Mouse (Mus musculus) intestine, embryonic 14.5 days (tissue): ENCODE measurements around the gene Lrrc42. TPM values are rescaled to one million over a fixed set of nuclear protein-coding genes. Genes with fewer than 3 reads are reported as not detected.

ENCODE experiments used
- ATAC-seq: fragments of 200-750 bp; cut with Nextera tagmentation; replicated peaks from 2 replicates; pipeline ENCODE4 v1.8.0; 2017; ENCODE audit warnings: low read depth, moderate number of reproducible peaks, moderate TSS enrichment, moderate library complexity; ENCODE audit not compliant: low FRiP score, low TSS enrichment
- DNase-seq: peaks from one replicate; pipeline ENCODE4 v3.0.0-alpha.2; 2018; ENCODE audit warnings: low spot score
- H3K27ac ChIP-seq: fragments of 300-500 bp; sonication (generic); 2 replicates; pipeline ENCODE4 v1.5.1; 2014; ENCODE audit warnings: low read depth, mild to moderate bottlenecking, control low read depth
- H3K27me3 ChIP-seq: fragments of 300-500 bp; sonication (generic); replicated peaks from 2 replicates; pipeline ENCODE4 v1.6.1; 2014; ENCODE audit warnings: low read length, control low read depth; ENCODE audit not compliant: control insufficient read depth, insufficient read depth
- H3K36me3 ChIP-seq: fragments of 300-500 bp; sonication (generic); 2 replicates; pipeline ENCODE4 v1.6.1; 2014; ENCODE audit warnings: low read length, control low read depth; ENCODE audit not compliant: control insufficient read depth, insufficient read depth
- H3K4me1 ChIP-seq: fragments of 300-500 bp; sonication (generic); replicated peaks from 2 replicates; pipeline ENCODE4 v1.6.1; 2014; ENCODE audit warnings: low read length, control low read depth, mixed read lengths; ENCODE audit not compliant: control insufficient read depth, insufficient read depth
- H3K4me2 ChIP-seq: fragments of 300-500 bp; sonication (generic); 2 replicates; pipeline ENCODE4 v1.6.1; 2014; ENCODE audit warnings: low read length
- H3K4me3 ChIP-seq: fragments of 300-500 bp; sonication (generic); 2 replicates; pipeline ENCODE4 v1.5.1; 2014; ENCODE audit warnings: low read depth, low read length, control low read depth, mixed read lengths
- H3K9ac ChIP-seq: fragments of 300-500 bp; sonication (generic); 2 replicates; pipeline ENCODE4 v1.6.1; 2014; ENCODE audit warnings: mild to moderate bottlenecking, low read length
- H3K9me3 ChIP-seq: fragments of 300-500 bp; sonication (generic); 2 replicates; pipeline ENCODE4 v1.6.1; 2016; ENCODE audit warnings: low read length, control low read depth; ENCODE audit not compliant: control insufficient read depth
- WGBS: fragments of 180-500 bp; shearing (Covaris S2); extraction: QIAGEN DNeasy Blood & Tissue Kit; methylation state at CpG from one replicate; pipeline ENCODE4 v1.1.7; 2014; 5-methylcytosine and 5-hydroxymethylcytosine counted together
- polyA plus RNA-seq: library from polyadenylated mRNA; unstranded; fragments of >200 nt; fragmentation: Nextera tagmentation; extraction: Ambion mirVana; gene quantifications from 2 replicates; pipeline ENCODE4 v1.2.1, GENCODE M21; 2014

The Lrrc42 gene
- polyA plus RNA-seq, 1 experiment from 2014 or later, result 62.7 TPM

DNA sequence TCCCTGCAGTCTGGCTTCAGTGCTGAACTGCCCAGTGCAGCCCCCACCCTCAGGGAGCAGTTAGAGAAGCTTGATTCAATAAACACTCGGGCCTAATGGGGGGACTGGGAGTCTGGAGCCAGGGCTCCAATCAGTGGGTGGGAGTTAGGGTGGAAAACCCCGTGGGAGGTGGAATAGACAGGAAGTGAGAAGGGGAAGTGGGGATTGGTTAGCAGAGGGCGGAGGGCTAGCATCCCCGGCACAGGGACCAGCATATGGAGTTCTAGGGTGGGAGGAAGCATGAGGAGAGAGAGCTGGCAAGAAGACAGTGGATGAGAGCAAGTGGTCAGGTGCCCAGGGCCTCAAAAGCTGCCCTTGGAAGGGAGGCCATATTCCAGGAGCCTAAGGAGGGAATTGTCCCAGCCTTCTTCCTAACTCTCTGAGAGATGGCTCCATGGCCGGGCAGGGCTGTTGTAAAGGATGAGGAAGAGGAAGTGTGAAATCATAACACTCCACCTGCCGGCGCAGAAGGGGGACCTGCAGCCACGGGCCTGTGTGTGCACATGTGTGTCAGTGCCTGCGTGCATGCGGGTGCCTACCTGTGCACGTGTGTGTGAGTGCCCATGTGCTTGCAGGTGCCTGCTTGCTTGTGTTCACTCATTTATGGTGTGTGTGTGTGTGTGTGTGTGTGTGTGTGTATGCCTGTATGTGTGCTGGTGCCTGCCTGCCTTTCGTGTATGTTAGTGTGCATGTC is 39.9 kb downstream of the Lrrc42 start:
- no peak overlapping the region for H3K4me2 ChIP-seq
- H3K4me3 ChIP-seq, result no peak overlapping the region
- H3K27me3 ChIP-seq, result no peaks in the 10 kb centered on the region
- no peaks in the 10 kb centered on the region for H3K9me3 ChIP-seq
- 0 out of 2 replicates have a peak, but pooled peaks cover 4% of the 10 kb centered on the region for H3K36me3 ChIP-seq
- no peak for DNase-seq
- no peak overlapping the region for H3K9ac ChIP-seq
- no peak overlapping the region for H3K27ac ChIP-seq
- no peaks in the 10 kb centered on the region for H3K4me1 ChIP-seq
- 61% methylated on average over 12 of the region's 12 CpGs for WGBS
- no peak for ATAC-seq

DNA sequence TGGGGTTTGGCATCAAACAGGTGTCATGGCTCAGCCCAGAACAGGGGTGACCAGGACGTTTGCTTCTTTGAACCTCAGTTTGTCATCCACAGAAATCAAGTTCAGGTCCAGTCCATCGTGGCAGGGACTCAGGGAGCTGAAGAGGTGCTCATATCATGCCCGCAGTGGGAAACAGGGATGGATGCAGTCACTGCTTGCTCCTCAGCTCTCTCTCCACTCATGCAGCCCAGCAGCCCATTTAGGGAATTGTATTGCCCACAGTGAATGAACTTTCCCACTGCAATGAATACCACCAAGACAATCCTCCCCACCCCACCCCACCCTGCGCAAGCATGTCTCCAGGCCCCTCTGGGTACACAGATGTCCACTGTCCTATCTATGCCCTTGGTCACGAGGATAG is 41.4 kb downstream of the Lrrc42 start:
- H3K27ac ChIP-seq, result no peak overlapping the region
- H3K27me3 ChIP-seq, result no peaks in the 10 kb centered on the region
- no peak overlapping the region for H3K9ac ChIP-seq
- WGBS, result 82% methylated on average over 5 of the region's 5 CpGs
- no peaks in the 10 kb centered on the region for H3K9me3 ChIP-seq
- H3K4me2 ChIP-seq, result no peak overlapping the region
- ATAC-seq, result no peak
- H3K4me3 ChIP-seq, result no peak overlapping the region
- H3K36me3 ChIP-seq, result peaks cover 10% of the 10 kb centered on the region
- no peak for DNase-seq
- no peaks in the 10 kb centered on the region for H3K4me1 ChIP-seq

DNA sequence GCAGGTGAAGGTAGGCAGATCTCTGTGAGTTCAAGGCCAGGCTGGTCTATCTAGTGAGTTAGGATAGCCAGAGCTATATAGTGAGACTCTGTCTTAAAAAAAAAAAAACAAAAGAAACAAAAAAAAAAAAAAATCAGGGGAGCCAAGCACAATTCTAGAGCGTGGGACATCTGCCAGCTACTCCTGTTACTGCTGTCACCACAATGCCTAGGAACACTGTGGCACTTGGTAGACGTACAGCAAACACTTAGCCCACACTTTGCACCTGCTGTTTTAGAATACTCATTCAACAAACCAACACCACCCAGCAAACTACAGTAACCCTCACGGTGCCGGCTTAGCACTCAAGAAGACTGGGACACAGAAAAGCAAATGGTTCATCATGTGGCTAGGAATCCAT is 41.9 kb downstream of the Lrrc42 start:
- Histone ChIP-seq H3K27ac (no peak overlapping the region), H3K4me1 (no peaks in the 10 kb centered on the region), H3K9ac (no peak overlapping the region), H3K27me3 (no peaks in the 10 kb centered on the region), H3K4me3 (no peak overlapping the region), H3K9me3 (no peaks in the 10 kb centered on the region), H3K36me3 (peaks cover 15% of the 10 kb centered on the region), H3K4me2 (no peak overlapping the region)
- no peak for DNase-seq
- no peak for ATAC-seq
- WGBS, result 85% methylated on average over 4 of the region's 4 CpGs

DNA sequence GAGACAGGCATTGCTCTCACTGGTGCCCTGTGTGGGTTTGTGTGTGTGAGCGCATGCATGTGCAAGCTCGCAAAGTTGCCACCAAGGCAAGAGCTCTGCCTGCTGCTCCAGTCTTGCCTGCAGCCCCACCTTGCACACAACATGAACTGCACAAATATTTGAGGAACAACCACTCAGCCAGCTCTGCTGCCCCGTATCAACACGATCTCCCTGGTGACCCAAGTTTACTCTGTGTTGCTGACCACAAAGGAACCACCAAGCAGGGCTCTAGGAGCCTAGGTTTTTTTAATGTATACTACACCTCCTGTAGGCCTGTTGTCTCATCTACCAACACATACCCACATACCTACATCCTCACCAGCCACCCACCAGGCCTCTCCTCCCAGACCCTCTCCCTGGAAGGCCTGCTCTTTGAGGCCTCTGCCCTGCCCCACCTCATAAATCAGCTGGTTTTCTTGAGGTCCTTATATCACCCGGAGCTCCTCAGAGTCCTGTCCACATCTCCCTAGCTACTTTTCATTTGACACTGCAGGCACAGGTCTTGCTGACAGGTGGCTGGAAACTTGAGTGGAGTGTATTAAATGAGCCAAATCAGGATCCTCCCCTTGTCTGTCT is 42.7 kb downstream of the Lrrc42 start:
- Histone ChIP-seq H3K27ac (no peak overlapping the region), H3K27me3 (no peaks in the 10 kb centered on the region), H3K9me3 (no peaks in the 10 kb centered on the region), H3K4me2 (no peak overlapping the region), H3K4me3 (no peak overlapping the region), H3K9ac (no peak overlapping the region), H3K36me3 (peaks cover 19% of the 10 kb centered on the region), H3K4me1 (no peaks in the 10 kb centered on the region)
- no peak for DNase-seq
- ATAC-seq, result no peak
- WGBS, result 40% methylated on average over 5 of the region's 5 CpGs

DNA sequence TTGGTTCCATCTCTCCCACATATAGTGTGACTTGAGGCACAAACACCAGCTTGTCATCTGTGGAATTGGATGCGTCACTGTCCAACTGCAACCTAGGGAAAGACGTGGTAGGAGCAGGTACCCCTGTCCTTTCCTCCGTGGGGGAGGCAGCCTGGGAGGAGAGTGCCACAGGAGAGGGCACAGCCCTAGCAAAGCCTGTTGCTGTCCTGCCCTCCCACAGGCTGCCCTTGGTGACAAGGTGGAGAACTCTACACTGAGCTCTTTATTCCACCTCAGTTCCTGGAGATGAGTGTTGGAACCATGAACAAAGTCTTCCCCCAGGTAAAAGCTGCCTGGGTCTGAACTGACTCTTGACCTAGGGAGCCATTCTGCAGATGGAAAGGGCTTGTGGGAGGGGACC is 44.5 kb downstream of the Lrrc42 start, which contains the start of gene Ldlrad1:
Gene Ldlrad1 (plus strand): TSS at position 301 of the 400 bp plus-strand sequence.
- WGBS, result 78% methylated on average over 3 of the region's 3 CpGs
- no peak for ATAC-seq
- Histone ChIP-seq H3K4me2 (no peak within 1 kb of the TSS), H3K4me1 (no peaks in the 10 kb centered on the region), H3K27me3 (no peaks in the 10 kb centered on the region), H3K36me3 (peaks cover 32% of the 10 kb centered on the region), H3K9ac (no peak within 1 kb of the TSS), H3K4me3 (no peak within 1 kb of the TSS), H3K9me3 (no peaks in the 10 kb centered on the region), H3K27ac (no peak within 1 kb of the TSS)
- DNase-seq, result no peak

DNA sequence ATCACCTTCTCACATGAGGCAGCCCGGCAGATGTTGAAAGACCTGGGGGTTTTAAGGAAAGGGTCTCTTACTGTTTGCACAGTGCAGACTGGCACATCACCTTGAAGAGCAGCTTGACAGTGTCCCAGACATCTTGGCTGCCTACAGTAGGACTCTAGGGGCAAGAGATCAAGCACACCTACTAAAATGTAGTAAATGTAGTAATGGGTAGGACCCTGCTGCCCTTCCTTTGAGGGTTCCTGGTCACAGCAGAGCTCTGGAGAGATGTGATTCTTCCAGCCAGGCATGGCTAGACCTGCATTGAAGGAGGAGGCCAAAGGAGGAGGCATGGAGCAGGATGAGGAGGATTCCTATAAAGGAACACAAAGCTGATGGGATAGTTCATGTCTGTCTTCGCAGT is 46.3 kb downstream of the Lrrc42 start:
- Histone ChIP-seq H3K4me3 (no peak overlapping the region), H3K4me2 (no peak overlapping the region), H3K4me1 (no peaks in the 10 kb centered on the region), H3K27me3 (no peaks in the 10 kb centered on the region), H3K27ac (no peak overlapping the region), H3K36me3 (peaks cover 48% of the 10 kb centered on the region), H3K9ac (no peak overlapping the region), H3K9me3 (no peaks in the 10 kb centered on the region)
- no peak for DNase-seq
- ATAC-seq, result no peak
- WGBS, result 94% methylated on average over 2 of the region's 2 CpGs

DNA sequence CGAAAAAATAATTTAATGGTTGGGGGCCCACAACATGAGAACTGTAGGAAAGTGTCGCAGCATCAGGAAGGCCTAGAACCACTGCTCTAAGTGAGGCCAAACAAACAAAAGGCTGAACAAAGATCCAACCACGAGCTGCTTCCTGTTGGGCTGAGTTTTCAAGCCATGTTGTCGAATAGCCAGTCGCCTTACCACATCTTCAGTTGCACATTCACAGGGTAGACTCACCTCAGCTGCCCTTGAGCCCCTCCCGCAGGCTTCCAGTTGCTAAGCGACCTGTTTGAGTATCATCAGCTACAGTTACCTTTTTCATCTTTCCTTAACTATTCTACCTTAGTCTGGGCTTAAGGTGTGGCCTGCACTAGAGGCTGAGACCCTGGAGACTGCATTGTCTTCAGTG is 50.3 kb downstream of the Lrrc42 start:
- H3K4me1 ChIP-seq, result no peaks in the 10 kb centered on the region
- WGBS, result 83% methylated on average over 7 of the region's 7 CpGs
- no peak for ATAC-seq
- H3K27me3 ChIP-seq, result no peaks in the 10 kb centered on the region
- H3K4me2 ChIP-seq, result no peak overlapping the region
- H3K9ac ChIP-seq, result no peak overlapping the region
- H3K4me3 ChIP-seq, result no peak overlapping the region
- H3K27ac ChIP-seq, result no peak overlapping the region
- H3K9me3 ChIP-seq, result no peaks in the 10 kb centered on the region
- DNase-seq, result no peak
- H3K36me3 ChIP-seq, result peaks cover 83% of the 10 kb centered on the region

DNA sequence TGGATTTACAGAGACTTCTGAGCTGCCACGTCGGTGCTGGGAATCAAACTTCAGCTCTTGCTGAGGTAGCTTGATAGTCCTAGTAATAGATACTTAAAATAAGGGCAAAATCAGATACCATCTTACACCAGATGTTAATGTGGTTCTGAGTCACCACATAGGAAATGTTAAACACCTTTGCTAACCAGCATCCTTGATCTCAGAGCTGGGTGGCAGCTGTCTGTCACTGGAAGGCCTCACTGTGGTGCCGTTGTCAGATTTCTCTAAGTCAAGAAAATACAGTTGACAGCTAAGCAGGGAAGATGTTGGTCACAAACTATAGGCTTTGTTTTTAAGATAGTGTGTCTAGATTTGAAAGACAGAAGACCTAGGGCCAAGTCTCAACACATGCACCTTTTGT is 51.6 kb downstream of the Lrrc42 start:
- Histone ChIP-seq H3K9me3 (no peaks in the 10 kb centered on the region), H3K27ac (no peak overlapping the region), H3K4me2 (no peak overlapping the region), H3K9ac (no peak overlapping the region), H3K36me3 (peaks cover 87% of the 10 kb centered on the region), H3K4me1 (no peaks in the 10 kb centered on the region), H3K27me3 (no peaks in the 10 kb centered on the region), H3K4me3 (no peak overlapping the region)
- no peak for ATAC-seq
- WGBS, result 93% methylated on average over 3 of the region's 3 CpGs
- no peak for DNase-seq

DNA sequence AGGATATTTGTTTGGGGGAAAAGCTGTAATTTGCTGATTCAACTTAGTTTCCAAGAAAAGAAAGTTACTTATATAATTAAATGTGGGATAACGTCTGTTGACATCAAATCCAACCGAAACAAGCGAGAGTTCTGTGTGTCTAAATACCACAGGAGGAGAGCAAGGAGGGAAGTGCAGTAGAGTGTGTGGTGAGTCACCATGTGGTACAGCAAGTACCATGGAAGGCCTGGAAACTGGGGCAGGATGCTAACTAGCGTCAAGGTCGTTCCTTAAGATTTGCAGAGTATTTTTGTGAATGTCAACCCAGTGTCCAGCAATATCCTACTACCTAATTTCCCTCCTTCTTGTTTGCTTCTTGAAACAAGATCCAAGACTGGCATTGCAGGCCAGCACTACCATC is 55.3 kb downstream of the Lrrc42 start:
- H3K9me3 ChIP-seq, result no peaks in the 10 kb centered on the region
- ATAC-seq (no peak), DNase-seq (no peak)
- WGBS, result 88% methylated on average over 5 of the region's 5 CpGs
- H3K27ac ChIP-seq, result no peak overlapping the region
- no peak overlapping the region for H3K4me2 ChIP-seq
- H3K36me3 ChIP-seq, result peaks cover 97% of the 10 kb centered on the region
- no peaks in the 10 kb centered on the region for H3K27me3 ChIP-seq
- H3K4me3 ChIP-seq, result no peak overlapping the region
- H3K9ac ChIP-seq, result no peak overlapping the region
- no peaks in the 10 kb centered on the region for H3K4me1 ChIP-seq
